Mouse (Mus musculus) stomach, embryonic 16.5 days (tissue): ENCODE measurements around the gene 4930558K02Rik. TPM values are rescaled to one million over a fixed set of nuclear protein-coding genes. Genes with fewer than 3 reads are reported as not detected.

Experiments
- ATAC-seq: fragments of 200-750 bp; cut with Nextera tagmentation; 2 replicates; pipeline ENCODE4 v1.8.0; 2017; ENCODE audit warnings: moderate number of reproducible peaks, moderate TSS enrichment; ENCODE audit not compliant: insufficient read depth, low FRiP score
- H3K27ac ChIP-seq: fragments of 300-500 bp; sonication (generic); 2 replicates; pipeline ENCODE4 v1.5.1; 2014; ENCODE audit warnings: low read length
- H3K27me3 ChIP-seq: fragments of 300-500 bp; sonication (generic); 2 replicates; pipeline ENCODE4 v1.6.1; 2014; ENCODE audit warnings: low read length, control low read depth, mixed read lengths; ENCODE audit not compliant: control insufficient read depth, insufficient read depth
- H3K36me3 ChIP-seq: fragments of 300-500 bp; sonication (generic); 2 replicates; pipeline ENCODE4 v1.6.1; 2014; ENCODE audit warnings: low read length; ENCODE audit not compliant: control insufficient read depth, insufficient read depth
- H3K4me1 ChIP-seq: fragments of 300-500 bp; sonication (generic); 2 replicates; pipeline ENCODE4 v1.6.1; 2014; ENCODE audit warnings: low read length, control low read depth, mixed read lengths; ENCODE audit not compliant: control insufficient read depth, insufficient read depth
- H3K4me2 ChIP-seq: fragments of 300-500 bp; sonication (generic); 2 replicates; pipeline ENCODE4 v1.6.1; 2014; ENCODE audit warnings: low read depth, low read length, mixed read lengths
- H3K4me3 ChIP-seq: fragments of 300-500 bp; sonication (generic); replicated peaks from 2 replicates; pipeline ENCODE4 v1.5.1; 2014; ENCODE audit warnings: mild to moderate bottlenecking, low read length
- H3K9ac ChIP-seq: fragments of 300-500 bp; sonication (generic); 2 replicates; pipeline ENCODE4 v1.6.1; 2014; ENCODE audit warnings: low read length
- H3K9me3 ChIP-seq: fragments of 300-500 bp; sonication (generic); replicated peaks from 2 replicates; pipeline ENCODE4 v1.6.1; 2016; ENCODE audit warnings: low read length, control low read depth; ENCODE audit not compliant: control insufficient read depth
- WGBS: fragments of 180-500 bp; shearing (Covaris S2); extraction: QIAGEN DNeasy Blood & Tissue Kit; methylation state at CpG from one replicate; pipeline ENCODE4 v1.1.7; 2014; 5-methylcytosine and 5-hydroxymethylcytosine counted together
- polyA plus RNA-seq: library from polyadenylated mRNA; unstranded; fragments of >200 nt; fragmentation: Nextera tagmentation; extraction: Ambion mirVana; gene quantifications from 2 replicates; pipeline ENCODE4 v1.2.1, GENCODE M21; 2015

4930558K02Rik gene
- polyA plus RNA-seq, 1 experiment from 2014 or later, result not detected

GRCm38 (mm10) chr1:161967936-161968335, 11.5 kb downstream of the 4930558K02Rik start:
- no peaks in the 10 kb centered on the region for H3K27me3 ChIP-seq
- 0 out of 2 replicates have a peak, but pooled peaks cover 10% of the 10 kb centered on the region for H3K4me1 ChIP-seq
- H3K36me3 ChIP-seq, result no peaks in the 10 kb centered on the region
- no peak overlapping the region for H3K4me2 ChIP-seq
- ATAC-seq, result no peak
- no peak overlapping the region for H3K4me3 ChIP-seq
- H3K27ac ChIP-seq, result no peak overlapping the region
- H3K9me3 ChIP-seq, result no peaks in the 10 kb centered on the region
- H3K9ac ChIP-seq, result no peak overlapping the region
- 53% methylated on average over 2 of the region's 2 CpGs for WGBS

GRCm38 (mm10) chr1:161962465-161963377, 16.7 kb downstream of the 4930558K02Rik start:
- 51% methylated on average over 3 of the region's 3 CpGs for WGBS
- Histone ChIP-seq H3K27me3 (no peaks in the 10 kb centered on the region), H3K9me3 (no peaks in the 10 kb centered on the region), H3K27ac (no peak overlapping the region), H3K36me3 (no peaks in the 10 kb centered on the region), H3K9ac (no peak overlapping the region), H3K4me2 (no peak overlapping the region), H3K4me3 (no peak overlapping the region), H3K4me1 (no peaks in the 10 kb centered on the region)
- ATAC-seq, result no peak

GRCm38 (mm10) chr1:161957964-161958950, 21.2 kb downstream of the 4930558K02Rik start:
- 73% methylated on average over 19 of the region's 19 CpGs for WGBS
- ATAC-seq, result no peak
- Histone ChIP-seq H3K4me3 (no peak overlapping the region), H3K27me3 (no peaks in the 10 kb centered on the region), H3K4me1 (no peaks in the 10 kb centered on the region), H3K9ac (no peak overlapping the region), H3K9me3 (no peaks in the 10 kb centered on the region), H3K4me2 (no peak overlapping the region), H3K27ac (no peak overlapping the region), H3K36me3 (no peaks in the 10 kb centered on the region)

GRCm38 (mm10) chr1:161955846-161956245, 23.6 kb downstream of the 4930558K02Rik start:
- 61% methylated on average over 5 of the region's 5 CpGs for WGBS
- no peak overlapping the region for H3K4me2 ChIP-seq

GRCm38 (mm10) chr1:161952599-161952998, 26.8 kb downstream of the 4930558K02Rik start:
- H3K4me1 ChIP-seq, result no peaks in the 10 kb centered on the region
- H3K36me3 ChIP-seq, result no peaks in the 10 kb centered on the region
- ATAC-seq, result no peak
- no peaks in the 10 kb centered on the region for H3K27me3 ChIP-seq
- no peaks in the 10 kb centered on the region for H3K9me3 ChIP-seq
- no peak overlapping the region for H3K4me3 ChIP-seq
- no peak overlapping the region for H3K27ac ChIP-seq
- 47% methylated on average over 1 of the region's 1 CpGs for WGBS
- no peak overlapping the region for H3K4me2 ChIP-seq
- H3K9ac ChIP-seq, result no peak overlapping the region

More at GRCm38 (mm10) chr1:161955846-161956245, 23.6 kb downstream of the 4930558K02Rik start:
- H3K4me1 ChIP-seq, result no peaks in the 10 kb centered on the region
- ATAC-seq, result no peak
- H3K4me3 ChIP-seq, result no peak overlapping the region
- H3K27me3 ChIP-seq, result no peaks in the 10 kb centered on the region
- H3K27ac ChIP-seq, result no peak overlapping the region
- H3K9me3 ChIP-seq, result no peaks in the 10 kb centered on the region
- H3K9ac ChIP-seq, result no peak overlapping the region
- no peaks in the 10 kb centered on the region for H3K36me3 ChIP-seq

GRCm38 (mm10) chr1:161951009-161951779, 28.2 kb downstream of the 4930558K02Rik start:
- H3K36me3 ChIP-seq, result no peaks in the 10 kb centered on the region
- H3K27me3 ChIP-seq, result no peaks in the 10 kb centered on the region
- no peak overlapping the region for H3K4me2 ChIP-seq
- ATAC-seq, result no peak
- H3K4me3 ChIP-seq, result no peak overlapping the region
- H3K9ac ChIP-seq, result no peak overlapping the region
- no peaks in the 10 kb centered on the region for H3K4me1 ChIP-seq
- H3K27ac ChIP-seq, result no peak overlapping the region
- 63% methylated on average over 5 of the region's 5 CpGs for WGBS
- no peaks in the 10 kb centered on the region for H3K9me3 ChIP-seq

- WGBS, result 66% methylated on average over 2 of the region's 2 CpGs
Observed at GRCm38 (mm10) chr1:161942082-161942481, 37.4 kb downstream of the 4930558K02Rik start.

GRCm38 (mm10) chr1:161932286-161932685, 47.1 kb downstream of the 4930558K02Rik start:
- Histone ChIP-seq H3K4me3 (no peak overlapping the region), H3K9me3 (no peaks in the 10 kb centered on the region), H3K27me3 (no peaks in the 10 kb centered on the region), H3K9ac (no peak overlapping the region), H3K4me1 (no peaks in the 10 kb centered on the region), H3K4me2 (no peak overlapping the region), H3K27ac (no peak overlapping the region), H3K36me3 (no peaks in the 10 kb centered on the region)
- ATAC-seq, result no peak
- 77% methylated on average over 4 of the region's 4 CpGs for WGBS

More at GRCm38 (mm10) chr1:161942082-161942481, 37.4 kb downstream of the 4930558K02Rik start:
- Histone ChIP-seq H3K9ac (no peak overlapping the region), H3K9me3 (no peaks in the 10 kb centered on the region), H3K27ac (no peak overlapping the region), H3K4me3 (no peak overlapping the region), H3K36me3 (no peaks in the 10 kb centered on the region), H3K4me2 (no peak overlapping the region), H3K27me3 (no peaks in the 10 kb centered on the region), H3K4me1 (no peaks in the 10 kb centered on the region)
- ATAC-seq, result no peak
